Mouse (Mus musculus) testis, adult 2 months (tissue): ENCODE results near the gene Afap1.

ENCODE experiments used
- CTCF ChIP-seq: fragments of 200-500 bp; IDR thresholded peaks from 2 replicates; pipeline ENCODE4 v1.5.1; 2012; ENCODE audit warnings: low read depth, mild to moderate bottlenecking, inconsistent platforms, low read length, moderate library complexity; ENCODE audit not compliant: control insufficient read depth, insufficient read depth, insufficient replicate concordance
- POLR2A ChIP-seq: fragments of 200-500 bp; IDR thresholded peaks from 2 replicates; pipeline ENCODE4 v1.6.1; 2012; ENCODE audit warnings: low read depth, mild to moderate bottlenecking, inconsistent platforms, low read length, moderate library complexity; ENCODE audit not compliant: control insufficient read depth

- TF ChIP-seq CTCF: no peak
- no peak for TF ChIP-seq POLR2A
These were observed 2.0 kb upstream of the Afap1 start for GRCm38 (mm10) chr5:35890985-35891730.
